Mouse (Mus musculus) midbrain, postnatal 0 days (tissue): ENCODE measurements at regions not wholly inside any gene's neighbourhood (a gene's known extent, or its start where the extent isn't known, plus 50 kb on each side); places are given as distances from the start of the nearest gene placed in this dataset.

Experiments used
- ATAC-seq: fragments of 200-750 bp; cut with Nextera tagmentation; 2 replicates; pipeline ENCODE4 v1.8.0; 2017; ENCODE audit warnings: moderate number of reproducible peaks, mild to moderate bottlenecking, moderate TSS enrichment, moderate library complexity; ENCODE audit not compliant: low FRiP score
- DNase-seq: peaks from one replicate; pipeline ENCODE4 v3.0.0-alpha.2; 2015; ENCODE audit warnings: low spot score
- H3K27ac ChIP-seq: fragments of 300-500 bp; sonication (generic); 2 replicates; pipeline ENCODE4 v1.5.1; 2014; ENCODE audit warnings: low read depth, mild to moderate bottlenecking, low read length, mixed read lengths
- H3K27me3 ChIP-seq: fragments of 300-500 bp; sonication (generic); 2 replicates; pipeline ENCODE4 v1.6.1; 2014; ENCODE audit warnings: low read length, control low read depth, mixed read lengths; ENCODE audit not compliant: insufficient read depth
- H3K36me3 ChIP-seq: fragments of 300-500 bp; sonication (generic); 2 replicates; pipeline ENCODE4 v1.6.1; 2014; ENCODE audit warnings: low read length, control low read depth, mixed read lengths; ENCODE audit not compliant: insufficient read depth
- H3K4me1 ChIP-seq: fragments of 300-500 bp; sonication (generic); 2 replicates; pipeline ENCODE4 v1.6.1; 2014; ENCODE audit warnings: mild to moderate bottlenecking, control low read depth, antibody characterized with exemption, low read length, mixed read lengths; ENCODE audit not compliant: insufficient read depth
- H3K4me2 ChIP-seq: fragments of 300-500 bp; sonication (generic); 2 replicates; pipeline ENCODE4 v1.6.1; 2014; ENCODE audit warnings: low read depth, mild to moderate bottlenecking, low read length, mixed read lengths; ENCODE audit not compliant: poor library complexity, severe bottlenecking
- H3K4me3 ChIP-seq: fragments of 300-500 bp; sonication (generic); 2 replicates; pipeline ENCODE4 v1.5.1; 2014; ENCODE audit warnings: low read depth, mild to moderate bottlenecking, low read length, moderate library complexity
- H3K9ac ChIP-seq: fragments of 300-500 bp; sonication (generic); replicated peaks from 2 replicates; pipeline ENCODE4 v1.6.1; 2014; ENCODE audit warnings: mild to moderate bottlenecking, low read length, moderate library complexity, mixed read lengths; ENCODE audit not compliant: poor library complexity, severe bottlenecking
- H3K9me3 ChIP-seq: fragments of 300-500 bp; sonication (generic); 2 replicates; pipeline ENCODE4 v1.6.1; 2016; ENCODE audit warnings: low read length, control low read depth
- CTCF ChIP-seq: IDR thresholded peaks from 2 replicates; pipeline ENCODE4 v1.5.1; 2016; ENCODE audit warnings: antibody characterized with exemption, mild to moderate bottlenecking
- WGBS: fragments of 180-500 bp; shearing (Covaris S2); extraction: QIAGEN DNeasy Blood & Tissue Kit; methylation state at CpG from one replicate; pipeline ENCODE4 v1.1.7; 2014; 5-methylcytosine and 5-hydroxymethylcytosine counted together

DNA sequence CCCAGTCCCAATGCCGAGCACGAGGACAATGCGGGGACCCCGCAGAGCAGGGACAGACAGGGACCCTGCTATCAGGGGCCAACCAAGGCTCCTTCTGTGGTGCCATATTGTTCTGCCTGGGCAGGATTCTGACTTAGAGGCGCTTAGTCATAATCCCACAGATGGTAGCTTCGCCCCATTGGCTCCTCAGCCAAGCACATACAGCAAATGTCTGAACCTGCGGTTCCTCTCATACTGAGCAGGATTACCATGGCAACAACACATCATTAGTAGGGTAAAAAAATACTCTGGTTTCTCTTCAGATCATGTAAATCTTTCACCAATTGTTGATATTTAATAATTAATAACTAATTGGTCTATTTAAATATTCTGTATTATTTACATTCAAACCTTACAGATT is 2140.3 kb upstream of the Cdh20 start:
- no peaks in the 10 kb centered on the region for H3K27me3 ChIP-seq
- no peak overlapping the region for H3K4me3 ChIP-seq
- TF ChIP-seq CTCF: no peak
- H3K9me3 ChIP-seq: no peaks in the 10 kb centered on the region
- peak; percentile 99 for ATAC-seq
- H3K36me3 ChIP-seq: no peaks in the 10 kb centered on the region
- DNase-seq: peak; percentile 80
- WGBS: 72% methylated on average over 7 of the region's 7 CpGs
- no peak overlapping the region for H3K9ac ChIP-seq
- H3K4me2 ChIP-seq: no peak overlapping the region
- H3K4me1 ChIP-seq: no peaks in the 10 kb centered on the region
- H3K27ac ChIP-seq: no peak overlapping the region

- H3K27ac ChIP-seq: no peak overlapping the region
- H3K36me3 ChIP-seq: no peaks in the 10 kb centered on the region
- no peaks in the 10 kb centered on the region for H3K4me1 ChIP-seq
- DNase-seq: no peak
- H3K4me2 ChIP-seq: no peak overlapping the region
- no peaks in the 10 kb centered on the region for H3K9me3 ChIP-seq
- no peak for TF ChIP-seq CTCF
- 42% methylated on average over 1 of the region's 1 CpGs for WGBS
- no peaks in the 10 kb centered on the region for H3K27me3 ChIP-seq
- no peak overlapping the region for H3K9ac ChIP-seq
- no peak for ATAC-seq
- H3K4me3 ChIP-seq: no peak overlapping the region
Measured at GRCm38 (mm10) chr1:102644379-102644778, 2123.9 kb upstream of the Cdh20 start.

- ATAC-seq: no peak; the same call in 1 of the 2 replicates
- no peak for TF ChIP-seq CTCF
- H3K4me1 ChIP-seq: no peaks in the 10 kb centered on the region
- no peaks in the 10 kb centered on the region for H3K27me3 ChIP-seq
- no peak overlapping the region for H3K4me2 ChIP-seq
- no peak overlapping the region for H3K27ac ChIP-seq
- WGBS: 92% methylated on average over 2 of the region's 2 CpGs
- DNase-seq: no peak
- no peaks in the 10 kb centered on the region for H3K9me3 ChIP-seq
- no peak overlapping the region for H3K4me3 ChIP-seq
- no peaks in the 10 kb centered on the region for H3K36me3 ChIP-seq
- H3K9ac ChIP-seq: no peak overlapping the region
Measured at GRCm38 (mm10) chr1:102687367-102688070, 2080.8 kb upstream of the Cdh20 start.

DNA sequence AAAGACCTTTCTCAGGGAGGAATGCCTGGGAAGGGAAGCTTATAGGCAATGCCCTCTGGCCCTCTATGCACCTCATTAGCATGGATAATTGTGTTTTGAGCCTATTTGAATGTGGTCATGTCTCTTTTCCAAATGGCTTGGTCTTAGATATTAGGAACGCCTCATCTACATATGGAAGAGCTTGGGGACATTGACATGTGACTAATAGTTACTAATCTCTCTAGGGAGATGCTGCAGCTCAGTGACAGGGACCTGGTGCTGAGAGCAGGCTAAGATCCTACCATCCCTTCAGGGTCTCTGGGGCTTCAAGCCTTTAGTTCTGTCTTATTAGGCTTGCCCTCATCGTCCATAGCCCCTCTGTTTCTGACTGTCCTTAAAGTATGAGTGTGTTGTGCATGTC is 2051.9 kb upstream of the Cdh20 start:
- 74% methylated on average over 2 of the region's 2 CpGs for WGBS
- Histone ChIP-seq H3K9me3 (no peaks in the 10 kb centered on the region), H3K9ac (no peak overlapping the region), H3K27ac (no peak overlapping the region), H3K4me3 (no peak overlapping the region), H3K4me1 (no peaks in the 10 kb centered on the region), H3K36me3 (no peaks in the 10 kb centered on the region), H3K4me2 (no peak overlapping the region), H3K27me3 (no peaks in the 10 kb centered on the region)
- ATAC-seq (no peak), DNase-seq (no peak)
- no peak for TF ChIP-seq CTCF

- TF ChIP-seq CTCF: no peak
- Histone ChIP-seq H3K36me3 (no peaks in the 10 kb centered on the region), H3K4me1 (no peaks in the 10 kb centered on the region), H3K4me3 (no peak overlapping the region), H3K9me3 (no peaks in the 10 kb centered on the region), H3K4me2 (no peak overlapping the region), H3K27ac (no peak overlapping the region), H3K27me3 (no peaks in the 10 kb centered on the region), H3K9ac (no peak overlapping the region)
- 98% methylated on average over 1 of the region's 1 CpGs for WGBS
- ATAC-seq (no peak), DNase-seq (no peak)
Measured at GRCm38 (mm10) chr1:102733991-102734390, 2034.3 kb upstream of the Cdh20 start.

DNA sequence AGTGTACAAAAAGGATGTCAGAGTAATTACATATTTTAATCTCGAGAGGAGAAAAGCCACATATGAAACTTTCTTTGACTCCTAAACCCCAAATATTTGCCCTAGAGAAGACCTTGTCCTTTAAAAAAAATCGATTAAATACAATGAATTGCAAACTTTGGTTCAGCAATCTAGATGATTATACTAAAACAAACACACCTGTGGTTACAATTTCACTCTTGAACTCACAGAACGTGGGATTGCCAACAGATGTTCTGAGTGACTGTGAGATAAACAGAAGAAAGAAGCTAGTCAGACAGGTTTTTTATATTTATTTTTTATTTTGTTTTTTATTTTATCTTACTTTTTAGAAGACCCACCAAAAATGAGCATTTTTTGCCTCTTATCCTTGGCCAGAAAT is 2032.9 kb upstream of the Cdh20 start:
- WGBS: 79% methylated on average over 3 of the region's 3 CpGs
- no peaks in the 10 kb centered on the region for H3K36me3 ChIP-seq
- no peak overlapping the region for H3K27ac ChIP-seq
- no peak overlapping the region for H3K4me3 ChIP-seq
- no peak overlapping the region for H3K9ac ChIP-seq
- no peak overlapping the region for H3K4me2 ChIP-seq
- no peaks in the 10 kb centered on the region for H3K27me3 ChIP-seq
- no peak for TF ChIP-seq CTCF
- no peak for DNase-seq
- no peaks in the 10 kb centered on the region for H3K4me1 ChIP-seq
- H3K9me3 ChIP-seq: no peaks in the 10 kb centered on the region
- ATAC-seq: no peak
